Mouse (Mus musculus) liver, embryonic 14.5 days (tissue): Measurements from ENCODE around the gene Zfp704.

Source experiments
- CTCF ChIP-seq: IDR thresholded peaks from 2 replicates; pipeline ENCODE4 v1.5.1; 2016; ENCODE audit warnings: antibody characterized with exemption, low read depth, control low read depth
- EP300 ChIP-seq: IDR thresholded peaks from 2 replicates; pipeline ENCODE4 v1.6.1; 2016; ENCODE audit warnings: antibody characterized with exemption, low read depth

- TF ChIP-seq CTCF (no peak), EP300 (no peak)
Observed at GRCm38 (mm10) chr3:9505692-9506211, 104.1 kb downstream of the Zfp704 start.
